Mouse (Mus musculus): ENCODE measurements around the gene Snph.

The Snph gene

DNA sequence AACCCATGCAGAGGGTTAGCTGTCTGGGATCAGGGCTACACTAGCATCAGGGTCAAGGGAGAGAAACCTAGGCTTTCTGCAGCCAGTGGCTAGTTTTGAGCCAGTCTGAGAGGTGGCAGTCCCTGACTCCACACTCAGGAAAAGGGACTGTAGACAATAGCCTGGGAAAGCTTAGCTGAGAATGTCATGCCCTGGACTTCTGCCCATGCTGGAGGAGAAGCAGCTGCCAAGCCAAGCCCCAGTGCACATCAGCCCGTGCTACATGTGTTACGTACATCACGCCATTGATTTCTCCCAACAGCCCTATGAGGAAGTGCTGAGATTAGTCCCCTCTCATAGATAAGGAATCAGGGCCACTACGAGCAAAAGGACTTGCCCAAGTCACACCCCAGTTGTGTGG is 30.3 kb downstream of the Snph start:
- DNase-seq (ENCODE audit: low read depth), result no peak

- no peak for DNase-seq (ENCODE audit: low read depth)
Measured at GRCm38 (mm10) chr2:151598068-151598467, 34.3 kb downstream of the Snph start.

GRCm38 (mm10) chr2:151587306-151587705 is 45.1 kb downstream of the Snph start:
- DNase-seq (ENCODE audit: low read depth), result no peak

- no peak for DNase-seq (ENCODE audit: low read depth)
Measured at GRCm38 (mm10) chr2:151586807-151587206, 45.6 kb downstream of the Snph start.

DNA sequence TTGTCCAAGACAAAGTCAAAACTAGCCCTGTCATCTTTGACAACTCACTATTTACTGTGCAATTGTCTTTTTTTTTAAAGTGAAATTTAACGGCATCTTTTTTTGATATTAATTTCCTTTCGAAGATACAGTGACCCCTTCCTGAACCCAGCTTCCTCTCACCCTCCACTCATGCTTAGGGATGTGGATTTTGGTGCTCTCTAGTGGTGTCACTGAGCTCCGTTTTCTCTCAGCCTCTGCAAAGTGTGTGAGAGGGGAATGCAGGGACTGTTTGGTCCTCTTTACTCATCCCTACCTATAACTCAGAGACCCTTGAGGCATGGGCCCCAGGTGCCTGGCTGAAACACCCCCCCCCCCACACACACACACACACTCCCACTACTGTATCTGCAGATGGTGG is 46.5 kb downstream of the Snph start:
- no peak for DNase-seq (ENCODE audit: low read depth)

- DNase-seq (ENCODE audit: low read depth), result no peak
Measured at GRCm38 (mm10) chr2:151580945-151581344, 51.4 kb downstream of the Snph start.

- no peak for DNase-seq (ENCODE audit: low read depth)
Measured at GRCm38 (mm10) chr2:151579183-151579582, 53.2 kb downstream of the Snph start.

GRCm38 (mm10) chr2:151575699-151576389 is 56.5 kb downstream of the Snph start:
- peak; percentile 16 for DNase-seq (ENCODE audit: low read depth)

- peak; percentile 19 for DNase-seq (ENCODE audit: low read depth)
Measured at GRCm38 (mm10) chr2:151575119-151575698, 57.2 kb downstream of the Snph start.

- DNase-seq (ENCODE audit: low read depth), result no peak
Measured at GRCm38 (mm10) chr2:151574607-151575006, 57.8 kb downstream of the Snph start.

GRCm38 (mm10) chr2:151573667-151574066 is 58.7 kb downstream of the Snph start:
- no peak for DNase-seq (ENCODE audit: low read depth)

- DNase-seq (ENCODE audit: low read depth), result no peak
Measured at GRCm38 (mm10) chr2:151571873-151572700, 60.3 kb downstream of the Snph start, which contains the start of gene Sdcbp2. Sdcbp2 (plus strand) TSS chr2:151572622.

DNA sequence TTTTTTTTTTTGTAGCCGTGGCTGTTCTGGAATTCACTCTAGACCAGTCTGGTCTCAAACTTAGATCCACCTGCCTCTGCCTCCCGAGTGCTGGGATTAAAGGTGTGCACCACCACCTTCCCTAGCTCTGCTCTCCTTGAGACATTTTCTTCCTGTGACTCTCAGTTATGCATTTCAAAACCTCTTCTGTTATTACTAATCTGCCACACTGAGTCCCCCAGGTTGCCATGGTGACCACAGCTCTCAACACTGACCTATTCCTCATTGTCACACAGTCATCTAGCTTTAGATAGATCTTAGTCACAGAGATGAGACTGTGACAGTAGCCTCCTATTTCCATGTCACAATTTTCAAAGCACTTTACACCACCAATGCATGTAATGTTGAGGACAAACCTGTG is 62.9 kb downstream of the Snph start:
- no peak for DNase-seq (ENCODE audit: low read depth)

GRCm38 (mm10) chr2:151566856-151567255 is 65.5 kb downstream of the Snph start:
- no peak for DNase-seq (ENCODE audit: low read depth)

- no peak for DNase-seq (ENCODE audit: low read depth)
Measured at GRCm38 (mm10) chr2:151564986-151565385, 67.4 kb downstream of the Snph start.

- no peak for DNase-seq (ENCODE audit: low read depth)
Measured at GRCm38 (mm10) chr2:151564006-151564405, 68.4 kb downstream of the Snph start.

- no peak for DNase-seq (ENCODE audit: low read depth)
Measured at GRCm38 (mm10) chr2:151562930-151563921, 69.2 kb downstream of the Snph start.

- DNase-seq (ENCODE audit: low read depth), result no peak
Measured at GRCm38 (mm10) chr2:151549615-151550121, 82.7 kb downstream of the Snph start.

- DNase-seq (ENCODE audit: low read depth), result no peak
Measured at GRCm38 (mm10) chr2:151546571-151546970, 85.8 kb downstream of the Snph start.

DNA sequence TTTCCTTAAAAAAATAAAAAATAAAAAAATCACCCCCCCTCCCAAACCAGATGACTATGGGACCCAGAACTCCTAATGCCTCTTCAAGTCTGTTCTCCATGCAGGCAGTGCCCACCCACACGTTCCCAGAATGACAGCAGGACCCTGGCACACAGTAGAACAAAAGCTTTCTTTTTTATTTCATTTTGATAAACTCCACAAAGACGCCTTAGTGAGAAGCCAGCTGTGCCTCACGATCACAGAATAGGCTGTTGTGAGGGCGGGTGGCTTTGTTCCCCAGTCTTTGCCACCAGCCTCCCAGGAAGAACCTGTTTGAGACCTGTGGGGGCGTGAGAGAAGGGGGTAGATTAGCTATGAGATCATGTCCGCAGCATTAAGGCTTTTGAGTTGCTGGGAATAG is 87.7 kb downstream of the Snph start:
- no peak for DNase-seq (ENCODE audit: low read depth)

DNA sequence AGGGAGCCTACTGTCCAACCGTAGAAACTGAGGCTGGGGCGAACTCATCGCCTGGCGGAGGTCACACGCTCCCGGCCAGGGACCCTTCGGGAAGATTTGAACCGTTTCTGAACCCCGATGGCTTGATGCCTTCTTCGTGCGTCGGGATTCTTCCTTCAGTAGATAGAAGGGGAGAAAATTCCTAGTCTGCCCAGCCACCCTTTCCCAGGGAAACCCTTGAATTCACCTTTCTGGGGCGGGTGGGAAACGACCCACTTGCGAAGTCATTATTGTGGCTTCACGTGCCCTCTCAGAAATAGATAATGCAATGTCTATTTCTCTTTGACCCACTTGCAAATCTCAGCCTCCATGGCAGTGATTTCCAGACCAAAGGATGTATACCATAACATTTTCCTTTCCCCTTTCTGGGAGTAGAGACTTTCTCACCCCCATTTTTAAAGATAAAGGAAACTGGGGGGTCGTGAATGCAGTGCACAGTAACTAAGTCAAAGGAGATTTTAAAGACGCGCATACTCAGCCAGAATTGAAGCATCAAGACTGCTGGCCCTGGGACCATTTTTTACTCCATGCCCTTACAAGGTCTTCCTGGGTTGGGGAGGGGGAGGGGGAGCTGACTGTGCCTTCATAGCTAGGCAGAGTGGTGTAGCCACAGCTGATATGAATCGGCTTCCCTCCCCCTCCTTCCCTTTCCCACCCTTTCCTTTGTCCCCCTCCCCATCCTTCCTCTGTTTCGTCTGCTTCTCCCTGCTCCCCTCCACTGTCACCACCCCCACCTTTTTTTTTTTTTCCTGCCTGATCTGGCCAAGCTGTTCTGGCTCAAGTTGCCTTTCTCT is 89.1 kb downstream of the Snph start:
- DNase-seq (ENCODE audit: low read depth), result no peak

Data from c-Kit-positive CD71-positive TER-119-negative erythroid progenitor cells, embryonic 14.5 days (primary cell).